Mouse (Mus musculus): ENCODE data around the gene Tlr9.

Gene Tlr9

GRCm38 (mm10) chr9:106269076-106269788 lies 46.8 kb downstream of the Tlr9 start:
- DNase-seq (ENCODE audit: low spot score): no peak

- no peak for DNase-seq (ENCODE audit: low spot score)
Observed at GRCm38 (mm10) chr9:106269879-106270278, 47.5 kb downstream of the Tlr9 start.

GRCm38 (mm10) chr9:106270656-106271055 lies 48.3 kb downstream of the Tlr9 start:
- DNase-seq (ENCODE audit: low spot score): no peak

- DNase-seq (ENCODE audit: low spot score): no peak
Observed at GRCm38 (mm10) chr9:106272288-106272687, 49.9 kb downstream of the Tlr9 start.

GRCm38 (mm10) chr9:106273276-106273675 lies 50.9 kb downstream of the Tlr9 start:
- DNase-seq (ENCODE audit: low spot score): no peak

GRCm38 (mm10) chr9:106273791-106274190 lies 51.4 kb downstream of the Tlr9 start:
- no peak for DNase-seq (ENCODE audit: low spot score)

DNA sequence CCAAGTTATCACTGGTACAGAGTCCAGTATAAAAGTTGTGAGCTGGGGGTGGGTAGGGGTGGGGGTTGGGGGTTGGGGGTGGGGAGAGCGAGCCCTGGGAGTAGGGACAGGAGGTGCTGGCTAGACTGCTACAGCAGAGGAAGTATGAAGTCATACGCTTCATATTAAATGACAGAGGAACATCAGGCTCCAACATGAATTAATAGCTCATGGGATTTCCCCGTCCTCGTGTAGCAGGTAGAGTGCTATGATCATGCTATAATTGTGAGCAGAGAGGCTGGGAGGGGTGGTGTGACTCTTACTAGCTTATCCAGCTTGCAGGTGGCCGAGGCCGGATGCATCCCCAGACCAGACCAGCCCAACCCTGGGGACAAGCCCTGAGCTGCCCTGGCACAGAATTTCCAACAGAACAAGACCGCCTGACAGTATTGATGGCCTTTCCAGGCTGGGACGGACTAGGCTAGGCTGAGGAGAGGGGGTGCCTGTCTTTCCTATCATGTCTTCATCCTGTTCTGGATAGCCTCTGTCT lies 52.3 kb downstream of the Tlr9 start:
- DNase-seq (ENCODE audit: low spot score): no peak

GRCm38 (mm10) chr9:106275806-106276205 lies 53.4 kb downstream of the Tlr9 start:
- no peak for DNase-seq (ENCODE audit: low spot score)

Data from layer of hippocampus, adult 9-10 months (tissue).